Mouse (Mus musculus) limb, embryonic 15.5 days (tissue): ENCODE measurements at regions not wholly inside any gene's neighbourhood (a gene's known extent, or its start where the extent isn't known, plus 50 kb on each side); places are given as distances from the start of the nearest gene placed in this dataset.

Experiments used
- ATAC-seq: fragments of 200-750 bp; cut with Nextera tagmentation; 2 replicates; pipeline ENCODE4 v1.8.0; 2017; ENCODE audit warnings: low read depth, moderate TSS enrichment; ENCODE audit not compliant: insufficient number of reproducible peaks, low FRiP score, low TSS enrichment
- H3K27ac ChIP-seq: fragments of 300-500 bp; sonication (generic); 2 replicates; pipeline ENCODE4 v1.5.1; 2015; ENCODE audit warnings: moderate library complexity, mild to moderate bottlenecking, inconsistent platforms
- H3K27me3 ChIP-seq: fragments of 300-500 bp; sonication (generic); 2 replicates; pipeline ENCODE4 v1.6.1; 2015; ENCODE audit warnings: inconsistent platforms
- H3K36me3 ChIP-seq: fragments of 300-500 bp; sonication (generic); 2 replicates; pipeline ENCODE4 v1.6.1; 2015; ENCODE audit warnings: inconsistent platforms
- H3K4me1 ChIP-seq: fragments of 300-500 bp; sonication (generic); 2 replicates; pipeline ENCODE4 v1.6.1; 2015; ENCODE audit warnings: inconsistent platforms
- H3K4me2 ChIP-seq: fragments of 300-500 bp; sonication (generic); 2 replicates; pipeline ENCODE4 v1.6.1; 2015; ENCODE audit warnings: mild to moderate bottlenecking, inconsistent platforms
- H3K4me3 ChIP-seq: fragments of 300-500 bp; sonication (generic); 2 replicates; pipeline ENCODE4 v1.5.1; 2015; ENCODE audit warnings: mild to moderate bottlenecking, inconsistent platforms
- H3K9ac ChIP-seq: fragments of 300-500 bp; sonication (generic); 2 replicates; pipeline ENCODE4 v1.6.1; 2015; ENCODE audit warnings: inconsistent platforms
- H3K9me3 ChIP-seq: fragments of 300-500 bp; sonication (generic); 2 replicates; pipeline ENCODE4 v1.6.1; 2016; ENCODE audit warnings: inconsistent platforms
- WGBS: fragments of 180-500 bp; shearing (Covaris S2); methylation state at CpG from one replicate; pipeline ENCODE4 v1.1.7; 2015; 5-methylcytosine and 5-hydroxymethylcytosine counted together

- Histone ChIP-seq H3K27me3 (no peaks in the 10 kb centered on the region), H3K9me3 (no peaks in the 10 kb centered on the region), H3K4me3 (no peak overlapping the region), H3K27ac (no peak overlapping the region), H3K4me1 (no peaks in the 10 kb centered on the region), H3K9ac (no peak overlapping the region), H3K4me2 (no peak overlapping the region), H3K36me3 (no peaks in the 10 kb centered on the region)
- WGBS = 79% methylated on average over 4 of the region's 4 CpGs
- no peak for ATAC-seq
Measured at GRCm38 (mm10) chr1:143096904-143097303, 543.6 kb upstream of the B3galt2 start.

DNA sequence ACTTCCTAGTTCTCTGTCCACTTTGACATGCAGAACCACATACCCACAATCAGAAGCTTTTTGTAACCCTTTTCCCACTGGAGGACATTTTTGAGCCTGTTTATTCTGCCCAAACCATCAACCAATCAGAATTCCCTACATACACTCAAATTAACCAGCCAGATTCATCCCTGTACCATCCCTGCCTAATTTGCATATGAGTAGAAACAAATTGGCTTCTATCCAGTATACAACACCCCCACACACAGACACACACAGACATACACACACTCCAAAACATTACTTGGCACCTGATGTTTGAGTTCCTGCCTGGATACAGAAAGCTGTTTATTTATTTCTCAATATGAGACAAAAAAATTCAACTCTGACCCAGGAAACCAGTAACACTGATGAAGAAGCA is 542.2 kb upstream of the B3galt2 start:
- H3K36me3 ChIP-seq = no peaks in the 10 kb centered on the region
- H3K4me1 ChIP-seq = no peaks in the 10 kb centered on the region

DNA sequence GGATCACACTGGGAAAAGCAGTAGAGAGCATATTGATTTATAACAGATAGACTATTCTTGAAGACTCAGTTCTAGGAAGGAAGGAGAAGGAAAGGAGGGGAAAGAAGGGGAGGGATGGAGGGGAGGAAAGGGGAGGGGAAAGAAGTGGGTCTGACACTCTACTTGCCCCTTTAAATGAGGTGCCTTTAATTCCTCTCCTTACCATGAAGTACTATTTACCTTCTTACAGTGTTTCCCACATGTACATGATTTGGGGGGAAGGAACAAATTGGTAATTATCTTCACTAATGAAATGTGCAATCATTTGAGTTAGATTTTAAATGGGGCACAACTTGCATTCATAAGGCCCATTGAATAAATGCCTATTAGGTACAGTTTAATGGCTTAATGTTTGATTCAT is 518.3 kb upstream of the B3galt2 start:
- Histone ChIP-seq H3K9ac (no peak overlapping the region), H3K4me2 (no peak overlapping the region), H3K9me3 (no peaks in the 10 kb centered on the region), H3K4me1 (no peaks in the 10 kb centered on the region), H3K27me3 (no peaks in the 10 kb centered on the region), H3K4me3 (no peak overlapping the region), H3K27ac (no peak overlapping the region), H3K36me3 (no peaks in the 10 kb centered on the region)
- ATAC-seq = no peak

More for the DNA sequence above, 542.2 kb upstream of the B3galt2 start:
- Histone ChIP-seq H3K27ac (no peak overlapping the region), H3K27me3 (no peaks in the 10 kb centered on the region), H3K9ac (no peak overlapping the region), H3K4me2 (no peak overlapping the region), H3K4me3 (no peak overlapping the region), H3K9me3 (no peaks in the 10 kb centered on the region)
- ATAC-seq = no peak

DNA sequence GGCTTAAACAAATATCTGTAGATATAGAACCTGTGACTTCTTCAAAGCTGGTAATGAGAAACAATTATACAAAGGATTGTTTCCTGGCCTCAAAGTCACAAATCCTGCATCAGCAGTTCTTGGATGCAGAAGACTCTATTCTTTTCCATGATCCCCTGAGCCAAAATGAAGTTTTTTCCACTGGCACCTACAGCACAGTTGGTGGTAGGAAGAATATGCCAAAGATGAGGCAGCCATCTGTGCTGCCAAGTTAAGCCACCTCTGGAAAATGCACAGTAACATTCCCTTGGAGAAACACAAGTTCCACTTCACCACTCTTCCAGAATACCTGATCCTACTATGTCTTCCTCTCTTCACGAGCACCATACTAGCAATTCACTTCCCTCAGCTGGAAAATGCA is 510.2 kb upstream of the B3galt2 start:
- Histone ChIP-seq H3K4me1 (no peaks in the 10 kb centered on the region), H3K9ac (no peak overlapping the region), H3K4me2 (no peak overlapping the region), H3K27me3 (no peaks in the 10 kb centered on the region), H3K9me3 (no peaks in the 10 kb centered on the region), H3K36me3 (no peaks in the 10 kb centered on the region), H3K27ac (no peak overlapping the region), H3K4me3 (no peak overlapping the region)
- ATAC-seq = no peak
- WGBS = 68% methylated on average over 1 of the region's 1 CpGs

DNA sequence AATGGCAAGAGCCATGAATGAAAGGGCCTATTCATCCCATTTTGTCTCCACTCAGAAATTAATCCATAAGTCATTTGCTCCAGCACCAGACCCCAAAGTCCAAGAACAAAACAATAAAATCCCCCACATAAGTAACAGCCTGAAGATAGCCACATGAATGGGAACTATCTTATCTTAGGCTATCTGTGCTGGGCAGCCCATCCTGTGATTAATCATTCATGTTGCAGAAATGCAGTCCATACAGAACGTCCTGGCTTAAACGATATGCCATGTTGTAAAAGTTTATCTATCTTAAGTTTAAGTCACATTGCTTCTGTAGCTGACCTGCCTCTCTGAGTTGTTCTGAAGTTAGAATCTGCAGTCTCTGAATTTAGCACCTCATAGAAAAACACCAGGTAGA is 507.7 kb upstream of the B3galt2 start:
- Histone ChIP-seq H3K4me3 (no peak overlapping the region), H3K27ac (no peak overlapping the region), H3K4me2 (no peak overlapping the region), H3K9ac (no peak overlapping the region), H3K36me3 (no peaks in the 10 kb centered on the region), H3K27me3 (no peaks in the 10 kb centered on the region), H3K4me1 (no peaks in the 10 kb centered on the region), H3K9me3 (no peaks in the 10 kb centered on the region)
- ATAC-seq = no peak
- WGBS = 87% methylated on average over 2 of the region's 2 CpGs

GRCm38 (mm10) chr1:143145111-143145984 is 495.1 kb upstream of the B3galt2 start:
- no peaks in the 10 kb centered on the region for H3K4me1 ChIP-seq
- H3K9me3 ChIP-seq = no peaks in the 10 kb centered on the region

DNA sequence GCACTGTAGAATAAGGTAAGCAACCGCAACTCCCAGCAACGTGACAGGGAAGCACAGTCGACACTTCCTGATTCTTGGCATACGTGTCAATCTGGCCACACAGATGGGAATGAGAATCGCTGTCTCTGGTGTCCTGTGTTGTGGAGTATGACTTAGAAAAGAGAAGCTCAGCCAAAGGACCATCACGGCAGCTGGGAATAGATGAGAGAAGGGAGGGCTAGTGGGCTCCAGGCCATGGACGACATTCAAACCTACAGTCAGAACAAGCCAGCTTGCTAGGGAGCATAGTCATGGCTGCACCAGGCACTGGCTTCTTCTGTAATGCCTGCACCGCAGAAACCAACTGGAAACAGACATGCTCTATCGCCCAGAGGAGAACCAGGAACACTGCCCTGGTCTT is 469.2 kb upstream of the B3galt2 start:
- no peak for ATAC-seq
- Histone ChIP-seq H3K4me1 (no peaks in the 10 kb centered on the region), H3K9ac (no peak overlapping the region), H3K27ac (no peak overlapping the region), H3K27me3 (no peaks in the 10 kb centered on the region), H3K4me2 (no peak overlapping the region), H3K36me3 (no peaks in the 10 kb centered on the region), H3K9me3 (no peaks in the 10 kb centered on the region), H3K4me3 (no peak overlapping the region)
- WGBS = 81% methylated on average over 9 of the region's 9 CpGs

More at GRCm38 (mm10) chr1:143145111-143145984, 495.1 kb upstream of the B3galt2 start:
- Histone ChIP-seq H3K27ac (no peak overlapping the region), H3K9ac (no peak overlapping the region), H3K36me3 (no peaks in the 10 kb centered on the region), H3K4me2 (no peak overlapping the region), H3K4me3 (no peak overlapping the region), H3K27me3 (no peaks in the 10 kb centered on the region)
- WGBS = 71% methylated on average over 4 of the region's 4 CpGs
- ATAC-seq = no peak

DNA sequence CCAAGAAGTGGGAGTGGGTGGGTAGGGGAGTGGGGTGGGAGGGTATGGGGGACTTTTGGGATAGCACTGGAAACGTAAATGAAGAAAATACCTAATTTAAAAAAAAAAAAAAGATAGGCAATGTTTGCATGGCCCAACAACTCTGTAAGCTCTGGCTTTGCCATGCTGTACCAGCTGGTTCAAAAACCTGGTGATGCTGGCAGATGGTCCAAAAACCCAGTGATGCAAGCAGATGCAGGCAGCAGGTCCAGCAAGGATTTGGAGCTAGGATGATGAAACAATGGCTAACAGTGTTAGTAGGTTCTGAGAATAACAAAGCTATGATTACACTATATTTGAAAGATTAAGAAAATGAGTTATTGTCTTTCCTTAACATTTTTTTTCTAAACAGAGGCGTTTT is 466.6 kb upstream of the B3galt2 start:
- Histone ChIP-seq H3K27ac (no peak overlapping the region), H3K4me3 (no peak overlapping the region), H3K4me2 (no peak overlapping the region), H3K27me3 (no peaks in the 10 kb centered on the region), H3K9ac (no peak overlapping the region), H3K36me3 (no peaks in the 10 kb centered on the region), H3K4me1 (no peaks in the 10 kb centered on the region), H3K9me3 (no peaks in the 10 kb centered on the region)
- 81% methylated on average over 2 of the region's 2 CpGs for WGBS
- no peak for ATAC-seq

- Histone ChIP-seq H3K4me3 (no peak overlapping the region), H3K27ac (no peak overlapping the region), H3K9me3 (no peaks in the 10 kb centered on the region), H3K9ac (no peak overlapping the region), H3K4me2 (no peak overlapping the region), H3K4me1 (no peaks in the 10 kb centered on the region), H3K36me3 (no peaks in the 10 kb centered on the region), H3K27me3 (no peaks in the 10 kb centered on the region)
- 61% methylated on average over 3 of the region's 3 CpGs for WGBS
- no peak for ATAC-seq
Measured at GRCm38 (mm10) chr1:143192167-143192793, 448.2 kb upstream of the B3galt2 start.

GRCm38 (mm10) chr1:143200213-143200889 is 440.1 kb upstream of the B3galt2 start:
- H3K4me1 ChIP-seq = no peaks in the 10 kb centered on the region
- no peak overlapping the region for H3K27ac ChIP-seq
- no peaks in the 10 kb centered on the region for H3K36me3 ChIP-seq
- H3K27me3 ChIP-seq = no peaks in the 10 kb centered on the region
- no peaks in the 10 kb centered on the region for H3K9me3 ChIP-seq
- no peak overlapping the region for H3K9ac ChIP-seq
- ATAC-seq = no peak
- no peak overlapping the region for H3K4me2 ChIP-seq
- WGBS = 72% methylated on average over 4 of the region's 4 CpGs
- no peak overlapping the region for H3K4me3 ChIP-seq

- no peak for ATAC-seq
- Histone ChIP-seq H3K27ac (no peak overlapping the region), H3K4me1 (no peaks in the 10 kb centered on the region), H3K4me2 (no peak overlapping the region), H3K9me3 (no peaks in the 10 kb centered on the region), H3K4me3 (no peak overlapping the region), H3K27me3 (no peaks in the 10 kb centered on the region), H3K36me3 (no peaks in the 10 kb centered on the region), H3K9ac (no peak overlapping the region)
- 85% methylated on average over 5 of the region's 5 CpGs for WGBS
Measured at GRCm38 (mm10) chr1:143200971-143201370, 439.5 kb upstream of the B3galt2 start.

- no peak overlapping the region for H3K9ac ChIP-seq
- no peak overlapping the region for H3K27ac ChIP-seq
- no peak overlapping the region for H3K4me3 ChIP-seq
- no peaks in the 10 kb centered on the region for H3K27me3 ChIP-seq
- 78% methylated on average over 3 of the region's 3 CpGs for WGBS
- no peaks in the 10 kb centered on the region for H3K9me3 ChIP-seq
- H3K4me1 ChIP-seq = no peaks in the 10 kb centered on the region
- H3K36me3 ChIP-seq = no peaks in the 10 kb centered on the region
- no peak for ATAC-seq
- no peak overlapping the region for H3K4me2 ChIP-seq
Measured at GRCm38 (mm10) chr1:143202182-143202581, 438.3 kb upstream of the B3galt2 start.
